Mouse (Mus musculus): ENCODE measurements around the gene Gng8.

- TF ChIP-seq POLR2A (IDR thresholded peaks at IDR 0.05; ENCODE audit: borderline replicate concordance, control insufficient read depth, low read depth, low read length) (no peak), CTCF (IDR thresholded peaks at IDR 0.05; ENCODE audit: control insufficient read depth, insufficient read depth, low read length) (peak; percentile 89)
Observed at GRCm38 (mm10) chr7:16913806-16914452, 22.3 kb downstream of the Gng8 start.

Measured in bone marrow, adult 2 months (tissue).